Mouse (Mus musculus): Measurements from ENCODE around the gene Rps18. TPM values are rescaled to one million over a fixed set of nuclear protein-coding genes. Genes with fewer than 3 reads are reported as not detected.
"Not testable (repeated sequence)": the region's sequence is repeated elsewhere in the genome, so short reads cannot be mapped to it uniquely, and the experiment has no call there.

The Rps18 gene
- polyA plus RNA-seq, 1 experiment from 2014 or later: 1,812 TPM

- peaks cover 33% of the 10 kb centered on the region for H3K4me1 ChIP-seq (replicated peaks)
- H3K27me3 ChIP-seq (replicated peaks): no peaks in the 10 kb centered on the region
- under 1% methylated on average over 34 of the region's 34 CpGs for WGBS
- peak within 1 kb of the TSS; percentile 53 for H3K9ac ChIP-seq
- peak within 1 kb of the TSS; percentile 57 for H3K4me3 ChIP-seq (replicated peaks)
- peak within 1 kb of the TSS; percentile 83 for H3K27ac ChIP-seq
- peaks cover 46% of the 10 kb centered on the region for H3K36me3 ChIP-seq
- H3K9me3 ChIP-seq: no peaks in the 10 kb centered on the region
- ATAC-seq: peak; percentile 93
- H3K4me2 ChIP-seq (replicated peaks): peak within 1 kb of the TSS; percentile 77
These were observed 40.0 kb downstream of the Rps18 start, which contains the start of the genes Tapbp and Zbtb22 for GRCm38 (mm10) chr17:33915671-33916250. TSS of gene Tapbp (plus strand) at chr17:33915899. TSS of gene Zbtb22 (plus strand) at chr17:33915904.

- peaks cover 46% of the 10 kb centered on the region for H3K36me3 ChIP-seq
- no peak for ATAC-seq
- H3K4me3 ChIP-seq (replicated peaks): peak overlapping the region; percentile 57; the same call in 1 of the 2 replicates
- H3K27ac ChIP-seq: 0 out of 2 replicates have a peak overlapping the region, but pooled peaks have one; percentile 13
- H3K27me3 ChIP-seq (replicated peaks): no peaks in the 10 kb centered on the region
- WGBS: 73% methylated on average over 13 of the region's 13 CpGs
- peak overlapping the region; percentile 77 for H3K4me2 ChIP-seq (replicated peaks)
- H3K9ac ChIP-seq: no peak overlapping the region
- no peaks in the 10 kb centered on the region for H3K9me3 ChIP-seq
- H3K4me1 ChIP-seq (replicated peaks): peaks cover 38% of the 10 kb centered on the region
These were observed 40.8 kb downstream of the Rps18 start for GRCm38 (mm10) chr17:33914969-33915391.

GRCm38 (mm10) chr17:33913905-33914304, 41.9 kb downstream of the Rps18 start:
- peaks cover 36% of the 10 kb centered on the region for H3K4me1 ChIP-seq (replicated peaks)
- H3K36me3 ChIP-seq: peaks cover 46% of the 10 kb centered on the region
- H3K4me3 ChIP-seq (replicated peaks): no peak overlapping the region
- H3K27ac ChIP-seq: no peak overlapping the region
- WGBS: 97% methylated on average over 8 of the region's 8 CpGs
- H3K27me3 ChIP-seq (replicated peaks): no peaks in the 10 kb centered on the region
- no peak for ATAC-seq
- no peaks in the 10 kb centered on the region for H3K9me3 ChIP-seq
- H3K4me2 ChIP-seq (replicated peaks): no peak overlapping the region
- no peak overlapping the region for H3K9ac ChIP-seq

- no peak overlapping the region for H3K9ac ChIP-seq
- H3K36me3 ChIP-seq: peaks cover 46% of the 10 kb centered on the region
- 90% methylated on average over 10 of the region's 10 CpGs for WGBS
- no peaks in the 10 kb centered on the region for H3K9me3 ChIP-seq
- no peak overlapping the region for H3K4me2 ChIP-seq (replicated peaks)
- ATAC-seq: no peak
- H3K27me3 ChIP-seq (replicated peaks): no peaks in the 10 kb centered on the region
- peaks cover 32% of the 10 kb centered on the region for H3K4me1 ChIP-seq (replicated peaks)
- H3K4me3 ChIP-seq (replicated peaks): no peak overlapping the region
- H3K27ac ChIP-seq: no peak overlapping the region
These were observed 42.5 kb downstream of the Rps18 start for GRCm38 (mm10) chr17:33913264-33913663.

- H3K27me3 ChIP-seq (replicated peaks): no peaks in the 10 kb centered on the region
- no peak overlapping the region for H3K27ac ChIP-seq
- peaks cover 36% of the 10 kb centered on the region for H3K36me3 ChIP-seq
- no peaks in the 10 kb centered on the region for H3K9me3 ChIP-seq
- no peak overlapping the region for H3K4me2 ChIP-seq (replicated peaks)
- H3K4me1 ChIP-seq (replicated peaks): peaks cover 32% of the 10 kb centered on the region
- H3K9ac ChIP-seq: no peak overlapping the region
- ATAC-seq: no peak
- no peak overlapping the region for H3K4me3 ChIP-seq (replicated peaks)
- 90% methylated on average over 28 of the region's 28 CpGs for WGBS
These were observed 43.9 kb downstream of the Rps18 start for GRCm38 (mm10) chr17:33911813-33912414.

DNA sequence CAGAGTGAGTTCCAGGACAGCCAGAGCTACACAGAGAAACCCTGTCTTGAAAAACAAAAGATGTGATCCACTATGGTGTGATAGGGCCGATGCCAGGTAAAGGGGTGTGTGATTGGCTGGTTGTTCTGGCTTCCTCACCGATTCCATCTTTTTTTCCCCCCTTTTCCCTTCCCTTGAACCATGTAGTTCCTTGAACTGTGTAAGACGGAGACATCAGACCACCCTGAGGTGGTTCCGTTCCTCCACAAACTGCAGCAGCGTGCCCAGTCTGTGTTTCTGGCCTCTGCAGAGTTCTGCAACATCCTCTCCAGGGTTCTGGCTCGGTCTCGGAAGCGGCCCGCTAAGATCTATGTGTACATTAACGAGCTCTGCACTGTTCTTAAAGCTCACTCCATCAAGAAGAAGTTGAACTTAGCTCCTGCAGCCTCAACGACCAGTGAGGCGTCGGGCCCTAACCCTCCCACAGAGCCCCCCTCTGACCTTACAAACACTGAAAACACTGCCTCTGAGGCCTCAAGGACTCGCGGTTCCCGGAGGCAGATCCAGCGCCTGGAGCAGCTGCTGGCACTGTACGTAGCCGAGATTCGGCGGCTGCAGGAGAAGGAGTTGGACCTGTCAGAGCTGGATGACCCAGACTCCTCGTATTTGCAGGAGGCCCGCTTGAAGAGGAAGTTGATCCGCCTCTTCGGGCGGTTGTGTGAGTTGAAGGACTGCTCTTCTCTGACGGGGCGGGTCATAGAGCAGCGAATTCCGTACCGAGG, 44.6 kb downstream of the Rps18 start:
- H3K4me2 ChIP-seq (replicated peaks): no peak overlapping the region
- H3K4me1 ChIP-seq (replicated peaks): peaks cover 27% of the 10 kb centered on the region
- 90% methylated on average over 31 of the region's 31 CpGs for WGBS
- H3K9ac ChIP-seq: no peak overlapping the region
- no peaks in the 10 kb centered on the region for H3K27me3 ChIP-seq (replicated peaks)
- H3K36me3 ChIP-seq: peaks cover 36% of the 10 kb centered on the region
- no peak for ATAC-seq
- H3K27ac ChIP-seq: no peak overlapping the region
- no peaks in the 10 kb centered on the region for H3K9me3 ChIP-seq
- no peak overlapping the region for H3K4me3 ChIP-seq (replicated peaks)

GRCm38 (mm10) chr17:33910346-33911051, 45.3 kb downstream of the Rps18 start:
- Histone ChIP-seq H3K36me3 (peaks cover 36% of the 10 kb centered on the region), H3K4me1 (replicated peaks) (peaks cover 27% of the 10 kb centered on the region), H3K27ac (peak overlapping the region; percentile 92; the same call in 1 of the 2 replicates), H3K9ac (peak overlapping the region; percentile 92), H3K4me2 (replicated peaks) (peak overlapping the region; percentile 88), H3K27me3 (replicated peaks) (no peaks in the 10 kb centered on the region), H3K4me3 (replicated peaks) (peak overlapping the region; percentile 85), H3K9me3 (no peaks in the 10 kb centered on the region)
- no peak for ATAC-seq
- WGBS: 42% methylated on average over 11 of the region's 11 CpGs

GRCm38 (mm10) chr17:33909869-33910250, 45.9 kb downstream of the Rps18 start:
- H3K27me3 ChIP-seq (replicated peaks): no peaks in the 10 kb centered on the region
- peak overlapping the region; percentile 92 for H3K9ac ChIP-seq
- peak overlapping the region; percentile 85 for H3K4me3 ChIP-seq (replicated peaks)
- H3K36me3 ChIP-seq: peaks cover 32% of the 10 kb centered on the region
- no peaks in the 10 kb centered on the region for H3K9me3 ChIP-seq
- peak overlapping the region; percentile 88 for H3K4me2 ChIP-seq (replicated peaks)
- H3K4me1 ChIP-seq (replicated peaks): peaks cover 23% of the 10 kb centered on the region
- peak; percentile 1; the same call in 1 of the 2 replicates for ATAC-seq
- H3K27ac ChIP-seq: peak overlapping the region; percentile 92
- WGBS: 0% methylated on average over 14 of the region's 14 CpGs

DNA sequence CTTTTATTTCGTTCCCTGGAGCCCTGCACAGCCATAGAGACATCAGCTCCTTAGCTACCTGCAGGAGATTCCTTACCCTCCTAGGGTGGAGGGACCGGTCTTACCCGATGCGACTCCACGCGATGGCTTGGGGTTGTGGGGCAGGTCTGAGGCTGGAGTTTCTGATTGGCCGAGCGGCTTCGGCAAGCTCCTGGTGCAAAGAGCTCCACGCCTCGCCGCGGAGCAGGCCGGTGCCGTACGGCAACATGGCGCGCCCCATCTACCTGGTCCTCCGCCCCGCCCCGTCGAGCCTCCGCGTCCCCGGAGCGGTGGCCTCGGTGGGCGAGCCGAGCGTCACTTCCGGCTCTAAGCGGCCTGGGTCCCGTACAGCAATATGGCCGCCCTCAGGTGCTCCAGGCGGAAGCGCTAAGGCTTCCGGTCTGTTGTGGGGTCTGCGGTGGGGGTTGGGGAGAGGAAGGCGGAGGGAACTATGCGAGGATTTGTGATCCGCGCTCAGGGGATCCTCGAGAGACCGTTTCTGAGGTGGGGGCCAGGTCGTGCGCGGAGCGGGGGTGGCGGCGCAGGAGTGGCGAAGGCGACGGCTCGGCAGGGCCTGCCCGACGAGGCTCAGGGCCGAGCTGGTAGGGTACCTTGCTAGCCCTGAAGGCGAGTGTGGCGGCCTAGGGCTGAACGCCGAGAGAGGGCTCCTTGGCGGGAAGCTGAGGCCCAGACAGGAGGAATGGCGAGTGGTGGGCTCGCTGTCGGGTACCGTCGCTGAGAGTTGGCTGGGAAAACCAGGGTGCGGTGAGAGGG, 46.5 kb downstream of the Rps18 start, which contains the start of gene Daxx:
Gene Daxx, plus strand, starts transcription at position 338 of the 792 bp plus-strand sequence.
- Histone ChIP-seq H3K27ac (peak within 1 kb of the TSS; percentile 92), H3K4me3 (replicated peaks) (peak within 1 kb of the TSS; percentile 85), H3K36me3 (peaks cover 30% of the 10 kb centered on the region), H3K27me3 (replicated peaks) (no peaks in the 10 kb centered on the region), H3K4me2 (replicated peaks) (peak within 1 kb of the TSS; percentile 88), H3K9me3 (no peaks in the 10 kb centered on the region), H3K4me1 (replicated peaks) (peaks cover 20% of the 10 kb centered on the region), H3K9ac (peak within 1 kb of the TSS; percentile 92)
- peak; percentile 97 for ATAC-seq
- WGBS: under 1% methylated on average over 68 of the region's 68 CpGs

- peak overlapping the region; percentile 85 for H3K4me3 ChIP-seq (replicated peaks)
- no peaks in the 10 kb centered on the region for H3K27me3 ChIP-seq (replicated peaks)
- WGBS: under 1% methylated on average over 44 of the region's 44 CpGs
- peak; percentile 73 for ATAC-seq
- H3K9me3 ChIP-seq: no peaks in the 10 kb centered on the region
- H3K36me3 ChIP-seq: peaks cover 22% of the 10 kb centered on the region
- H3K27ac ChIP-seq: peak overlapping the region; percentile 92
- H3K4me2 ChIP-seq (replicated peaks): peak overlapping the region; percentile 88
- H3K4me1 ChIP-seq (replicated peaks): peaks cover 20% of the 10 kb centered on the region
- peak overlapping the region; percentile 54 for H3K9ac ChIP-seq
These were observed 47.3 kb downstream of the Rps18 start for GRCm38 (mm10) chr17:33908331-33909076.

- not testable (repeated sequence) for H3K9ac ChIP-seq; H3K9me3 ChIP-seq; ATAC-seq; H3K4me3 ChIP-seq (replicated peaks); H3K4me2 ChIP-seq (replicated peaks); H3K4me1 ChIP-seq (replicated peaks); H3K36me3 ChIP-seq; H3K27ac ChIP-seq; H3K27me3 ChIP-seq (replicated peaks)
- 36% methylated on average over 3 of the region's 4 CpGs for WGBS
These were observed 51.0 kb downstream of the Rps18 start, which contains the start of gene Platr17 for GRCm38 (mm10) chr17:33904835-33905234. TSS of gene Platr17 (plus strand) at chr17:33905135.

All from intestine, embryonic 15.5 days (tissue).